Mouse (Mus musculus) embryonic facial prominence, embryonic 14.5 days (tissue): ENCODE results near the gene Rbm14. TPM values are rescaled to one million over a fixed set of nuclear protein-coding genes. Genes with fewer than 3 reads are reported as not detected.

ENCODE experiments used
- ATAC-seq: fragments of 200-750 bp; cut with Nextera tagmentation; 2 replicates; pipeline ENCODE4 v1.8.0; 2017; ENCODE audit warnings: low read depth, moderate number of reproducible peaks, moderate TSS enrichment
- DNase-seq: peaks from one replicate; pipeline ENCODE4 v3.0.0-alpha.2; 2015; ENCODE audit warnings: low spot score
- H3K27ac ChIP-seq: fragments of 300-500 bp; sonication (generic); replicated peaks from 2 replicates; pipeline ENCODE4 v1.5.1; 2014; ENCODE audit warnings: low read depth, mild to moderate bottlenecking, low read length, moderate library complexity
- H3K27me3 ChIP-seq: fragments of 300-500 bp; sonication (generic); replicated peaks from 2 replicates; pipeline ENCODE4 v1.6.1; 2014; ENCODE audit warnings: low read length; ENCODE audit not compliant: control insufficient read depth, insufficient read depth
- H3K36me3 ChIP-seq: fragments of 300-500 bp; sonication (generic); 2 replicates; pipeline ENCODE4 v1.6.1; 2014; ENCODE audit warnings: low read length, mixed read lengths; ENCODE audit not compliant: control insufficient read depth, insufficient read depth
- H3K4me1 ChIP-seq: fragments of 300-500 bp; sonication (generic); 2 replicates; pipeline ENCODE4 v1.6.1; 2014; ENCODE audit warnings: antibody characterized with exemption, low read length; ENCODE audit not compliant: control insufficient read depth, insufficient read depth
- H3K4me2 ChIP-seq: fragments of 300-500 bp; sonication (generic); 2 replicates; pipeline ENCODE4 v1.6.1; 2014; ENCODE audit warnings: low read depth, mild to moderate bottlenecking, low read length, moderate library complexity, mixed read lengths
- H3K4me3 ChIP-seq: fragments of 300-500 bp; sonication (generic); 2 replicates; pipeline ENCODE4 v1.5.1; 2014; ENCODE audit warnings: low read depth, mild to moderate bottlenecking, low read length
- H3K9ac ChIP-seq: fragments of 300-500 bp; sonication (generic); 2 replicates; pipeline ENCODE4 v1.6.1; 2014; ENCODE audit warnings: low read depth, mild to moderate bottlenecking, low read length, moderate library complexity, mixed read lengths
- H3K9me3 ChIP-seq: fragments of 300-500 bp; sonication (generic); 2 replicates; pipeline ENCODE4 v1.6.1; 2016; ENCODE audit warnings: low read length; ENCODE audit not compliant: control insufficient read depth
- WGBS: fragments of 180-500 bp; shearing (Covaris S2); extraction: QIAGEN DNeasy Blood & Tissue Kit; methylation state at CpG from one replicate; pipeline ENCODE4 v1.1.7; 2014; 5-methylcytosine and 5-hydroxymethylcytosine counted together
- polyA plus RNA-seq: library from polyadenylated mRNA; unstranded; fragments of >200 nt; fragmentation: Nextera tagmentation; extraction: Ambion mirVana; gene quantifications from 2 replicates; pipeline ENCODE4 v1.2.1, GENCODE M21; 2014

Gene Rbm14
- polyA plus RNA-seq, 1 experiment from 2014 or later: 61.5 TPM

GRCm38 (mm10) chr19:4755565-4756192 lies 55.8 kb downstream of the Rbm14 start:
- Histone ChIP-seq H3K9ac (peak overlapping the region; percentile 62), H3K4me1 (peaks cover 23% of the 10 kb centered on the region), H3K36me3 (peaks cover 24% of the 10 kb centered on the region), H3K9me3 (no peaks in the 10 kb centered on the region), H3K4me2 (peak overlapping the region; percentile 75), H3K27me3 (no peaks in the 10 kb centered on the region), H3K27ac (peak overlapping the region; percentile 90), H3K4me3 (peak overlapping the region; percentile 58)
- DNase-seq: peak; percentile 94
- 1% methylated on average over 10 of the region's 10 CpGs for WGBS
- ATAC-seq: peak; percentile 79

Other genes starting within 250 kb of the Rbm14 start
- 7.4 and 9.7 TPM in 2 replicates for gene Lrfn4, start 196.0 kb downstream of the Rbm14 start, polyA plus RNA-seq
- 52.1 and 62.8 TPM in 2 replicates for gene Rce1, start 186.0 kb downstream of the Rbm14 start, polyA plus RNA-seq
- 3.9 and 4.6 TPM in 2 replicates for gene Gm960, start 113.0 kb downstream of the Rbm14 start, polyA plus RNA-seq
- gene Sptbn2, start 100.5 kb downstream of the Rbm14 start, polyA plus RNA-seq: 3.7 and 4.0 TPM in 2 replicates
- 41.1 and 50.0 TPM in 2 replicates for gene Rbm4b, start 55.1 kb downstream of the Rbm14 start, polyA plus RNA-seq
- 68.6 and 72.0 TPM in 2 replicates for gene Rbm4, start 17.7 kb downstream of the Rbm14 start, polyA plus RNA-seq
- gene Gm21992, start within 50 bp of the Rbm14 start, polyA plus RNA-seq: 14.9 and 17.1 TPM in 2 replicates
- gene Ccs, start 27.7 kb upstream of the Rbm14 start, polyA plus RNA-seq: 48.3 and 54.1 TPM in 2 replicates
- 0.54 and 0.64 TPM in 2 replicates for gene Ccdc87, start 27.7 kb upstream of the Rbm14 start, polyA plus RNA-seq
- gene Ctsf, start 43.5 kb upstream of the Rbm14 start, polyA plus RNA-seq: 44.1 and 50.4 TPM in 2 replicates
- gene Actn3, start 66.3 kb upstream of the Rbm14 start, polyA plus RNA-seq: 21.4 TPM in 2 replicates
- gene Zdhhc24, start 67.0 kb upstream of the Rbm14 start, polyA plus RNA-seq: 8.6 and 11.6 TPM in 2 replicates
- 4.2 and 5.6 TPM in 2 replicates for gene Bbs1, start 95.0 kb upstream of the Rbm14 start, polyA plus RNA-seq
- gene Dpp3, start 116.7 kb upstream of the Rbm14 start, polyA plus RNA-seq: 78.8 and 95.0 TPM in 2 replicates
- 2.0 and 2.3 TPM in 2 replicates for gene Peli3, start 131.5 kb upstream of the Rbm14 start, polyA plus RNA-seq
- 104 and 109 TPM in 2 replicates for gene Mrpl11, start 150.5 kb upstream of the Rbm14 start, polyA plus RNA-seq
- 0.07 TPM in 1 of 2 replicates, not detected in the other for gene Npas4, start 178.7 kb upstream of the Rbm14 start, polyA plus RNA-seq
- gene Slc29a2, start 212.2 kb upstream of the Rbm14 start, polyA plus RNA-seq: 4.0 and 4.1 TPM in 2 replicates
- 42.9 and 51.5 TPM in 2 replicates for gene B4gat1, start 227.2 kb upstream of the Rbm14 start, polyA plus RNA-seq
- 0.51 and 1.7 TPM in 2 replicates for gene AC124502.3, start 227.3 kb upstream of the Rbm14 start, polyA plus RNA-seq
- gene Brms1, start 229.7 kb upstream of the Rbm14 start, polyA plus RNA-seq: 35.0 and 38.7 TPM in 2 replicates
- 2.3 and 3.0 TPM in 2 replicates for gene Rin1, start 238.8 kb upstream of the Rbm14 start, polyA plus RNA-seq